17 mouse cellular contexts compared by ENCODE assay signal in the genomic region with DNA sequence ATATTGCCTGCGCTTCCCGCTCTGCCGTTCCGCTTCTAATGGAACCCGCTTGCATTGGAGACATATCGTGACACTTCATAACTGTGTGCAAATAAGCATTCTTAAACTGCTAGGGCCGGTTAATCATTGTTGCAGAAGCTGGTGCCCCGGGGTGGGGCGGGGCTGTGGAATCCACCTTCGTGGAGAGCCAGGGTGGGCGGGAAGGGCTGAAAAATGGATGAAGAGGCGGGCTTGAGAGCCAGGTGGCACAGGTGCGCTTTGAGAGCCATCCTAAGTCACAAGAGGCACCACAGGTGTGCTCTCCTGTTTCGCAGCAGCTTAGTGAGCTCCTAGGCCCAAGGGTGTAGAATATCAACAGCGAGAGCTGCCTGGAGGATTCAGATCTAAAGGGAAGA. TPM values are rescaled to one million over a fixed set of nuclear protein-coding genes. Genes with fewer than 3 reads are reported as not detected.
A peak's percentile ranks its signal among the peaks of the same experiment; 100 is the strongest.
DNase-seq lines count a peak whose midpoint lies in the region; ATAC-seq lines count a peak whose summit lies in the region.
"Had no signal": no experiment of that assay in that cellular context is flagged by ENCODE, and none has a peak within 500 bp of the region (broad histone marks: within the 10 kb centered on the region; RNA-seq: fewer than 3 reads in every experiment).

No protein-coding gene starts in this region.

- H3K9me3 ChIP-seq in embryonic facial prominence, embryonic 14.5 days (ENCODE audit: control insufficient read depth, low read length): no peaks in the 10 kb centered on the region
- no peaks in the 10 kb centered on the region for H3K9me3 ChIP-seq in embryonic facial prominence, embryonic 10.5 days
- no peaks in the 10 kb centered on the region for H3K9me3 ChIP-seq in hindbrain, embryonic 15.5 days
- H3K9me3 ChIP-seq: heart, embryonic 12.5 days; limb, embryonic 15.5 days had no signal

- H3K27me3 ChIP-seq in embryonic facial prominence, embryonic 14.5 days (replicated peaks; ENCODE audit: control insufficient read depth, insufficient read depth, low read length): no peaks in the 10 kb centered on the region
- H3K27me3 ChIP-seq in embryonic facial prominence, embryonic 10.5 days (replicated peaks; ENCODE audit: low read depth, poor library complexity, severe bottlenecking): 0 out of 2 replicates have a peak, but pooled peaks cover 6% of the 10 kb centered on the region
- H3K27me3 ChIP-seq in hindbrain, embryonic 15.5 days: no peaks in the 10 kb centered on the region
- H3K27me3 ChIP-seq: heart, embryonic 12.5 days; limb, embryonic 15.5 days had no signal

- no peak overlapping the region; the same call in 1 of the 2 replicates for H3K27ac ChIP-seq in embryonic facial prominence, embryonic 14.5 days (replicated peaks; ENCODE audit: low read depth, low read length)
- no peak overlapping the region for H3K27ac ChIP-seq in embryonic facial prominence, embryonic 10.5 days (replicated peaks)
- H3K27ac ChIP-seq in hindbrain, embryonic 15.5 days (replicated peaks): 0 out of 2 replicates have a peak overlapping the region, but pooled peaks have one; percentile 8
- H3K27ac ChIP-seq: limb, embryonic 15.5 days; macrophage had no signal

- H3K4me2 ChIP-seq in embryonic facial prominence, embryonic 14.5 days (ENCODE audit: low read depth, low read length): no peak overlapping the region
- no peak overlapping the region for H3K4me2 ChIP-seq in hindbrain, embryonic 15.5 days
- H3K4me2 ChIP-seq: heart, embryonic 12.5 days; limb, embryonic 15.5 days had no signal

- H3K9ac ChIP-seq in embryonic facial prominence, embryonic 14.5 days (ENCODE audit: low read depth, low read length): no peak overlapping the region
- no peak overlapping the region for H3K9ac ChIP-seq in hindbrain, embryonic 15.5 days
- H3K9ac ChIP-seq: heart, embryonic 12.5 days; limb, embryonic 15.5 days had no signal

- peak; percentile 74 for DNase-seq in embryonic facial prominence, embryonic 14.5 days (ENCODE audit: low spot score)
- DNase-seq in embryonic facial prominence, embryonic 10.5 days (ENCODE audit: low spot score): no peak
- DNase-seq in kidney, postnatal 14 days: peak; percentile 12
- no peak for DNase-seq in kidney, adult 9 months
- DNase-seq in lung, postnatal 4 days: peak; percentile 20 to 62
- DNase-seq in cerebellum, postnatal 36 days: no peak
- no peak for DNase-seq in layer of hippocampus, postnatal 14 days (ENCODE audit: low spot score in 2 of 2)
- DNase-seq: cerebellum, adult 11-12 months; gastrocnemius, postnatal 36 days; heart, postnatal 4 days; thymus, postnatal 14 days had no signal

- no peaks in the 10 kb centered on the region for H3K36me3 ChIP-seq in embryonic facial prominence, embryonic 14.5 days (ENCODE audit: control insufficient read depth, insufficient read depth, low read length)
- no peaks in the 10 kb centered on the region for H3K36me3 ChIP-seq in embryonic facial prominence, embryonic 10.5 days (replicated peaks)
- H3K36me3 ChIP-seq in hindbrain, embryonic 15.5 days: no peaks in the 10 kb centered on the region
- H3K36me3 ChIP-seq: heart, embryonic 12.5 days; limb, embryonic 15.5 days had no signal

- H3K4me1 ChIP-seq in embryonic facial prominence, embryonic 14.5 days (ENCODE audit: control insufficient read depth, insufficient read depth, low read length): no peaks in the 10 kb centered on the region
- H3K4me1 ChIP-seq in embryonic facial prominence, embryonic 10.5 days: peaks cover 16% of the 10 kb centered on the region; the same call in 1 of the 2 replicates
- peaks cover 22% of the 10 kb centered on the region for H3K4me1 ChIP-seq in hindbrain, embryonic 15.5 days (replicated peaks)
- H3K4me1 ChIP-seq: heart, embryonic 12.5 days; limb, embryonic 15.5 days had no signal

- WGBS in embryonic facial prominence, embryonic 14.5 days: 76% methylated on average over 15 of the region's 15 CpGs
- WGBS in embryonic facial prominence, embryonic 10.5 days: 86% methylated on average over 15 of the region's 15 CpGs
- 74% methylated on average over 15 of the region's 15 CpGs for WGBS in hindbrain, embryonic 15.5 days

- ATAC-seq in embryonic facial prominence, embryonic 14.5 days (ENCODE audit: low read depth): peak; percentile 85; the same call in 1 of the 2 replicates
- ATAC-seq in hindbrain, embryonic 15.5 days (ENCODE audit: low FRiP score, low read depth): no peak; the same call in 1 of the 2 replicates

- H3K4me3 ChIP-seq in embryonic facial prominence, embryonic 14.5 days (ENCODE audit: low read depth, low read length): no peak overlapping the region
- no peak overlapping the region for H3K4me3 ChIP-seq in embryonic facial prominence, embryonic 10.5 days
- H3K4me3 ChIP-seq in hindbrain, embryonic 15.5 days: no peak overlapping the region
- H3K4me3 ChIP-seq: erythroblast, embryonic 14.5 days; heart, embryonic 12.5 days; limb, embryonic 15.5 days; myocyte had no signal

RNA-seq across cellular contexts. Expression of a gene that starts 46.7 kb away (rescaled TPM):
- 37.3 and 45.8 TPM in 2 replicates for polyA plus RNA-seq in embryonic facial prominence, embryonic 14.5 days (2014; fragmentation: Nextera tagmentation; extraction: Ambion mirVana)
- polyA plus RNA-seq in embryonic facial prominence, embryonic 10.5 days (2016; fragmentation: Nextera tagmentation; extraction: Ambion mirVana): 23.6 and 30.3 TPM in 2 replicates
- polyA plus RNA-seq in hindbrain, embryonic 15.5 days (2015; fragmentation: Nextera tagmentation; extraction: Ambion mirVana): 59.5 and 78.0 TPM in 2 replicates
- total RNA-seq in layer of hippocampus, postnatal 14 days (2021): 10 to 100 TPM; 53.8 to 60.2 TPM
- polyA plus RNA-seq: erythroblast, embryonic 14.5 days; macrophage had no signal

Comparison
In these comparisons a context has a peak if more than half of its experiments do, and no peak if none do; other contexts are left out.
1. DNase-seq: peak in embryonic facial prominence, embryonic 14.5 days (single experiment), kidney, postnatal 14 days (single experiment) and lung, postnatal 4 days (2 of 2); none in embryonic facial prominence, embryonic 10.5 days (single experiment), kidney, adult 9 months (single experiment), cerebellum, postnatal 36 days (0 of 2) and layer of hippocampus, postnatal 14 days (0 of 2).